Mouse (Mus musculus) myocyte (in vitro differentiated cells): ENCODE data around the gene Slc1a2.

ENCODE experiments used
- CEBPB ChIP-seq: IDR thresholded peaks from 2 replicates; pipeline ENCODE4 v1.6.1; 2011; ENCODE audit warnings: mild to moderate bottlenecking, moderate library complexity; ENCODE audit not compliant: poor library complexity, insufficient read depth, severe bottlenecking
- MAX ChIP-seq: IDR thresholded peaks from one replicate; pipeline ENCODE4 v1.6.1; 2011; ENCODE audit warnings: low read depth, mild to moderate bottlenecking, control low read depth
- MYOG ChIP-seq, 3 experiments: IDR thresholded peaks; one replicate each; pipeline ENCODE4 v1.6.1; 2011; ENCODE audit warnings: control low read depth in 2 of 3, low read depth in 2 of 3, mild to moderate bottlenecking in 2 of 3; ENCODE audit not compliant: insufficient read length in 2 of 3, control insufficient read depth in 1 of 3, insufficient read depth in 1 of 3
- POLR2A ChIP-seq: IDR thresholded peaks from one replicate; pipeline ENCODE4 v1.6.1; 2011; ENCODE audit warnings: low read depth, mild to moderate bottlenecking, control low read depth, moderate library complexity; ENCODE audit not compliant: insufficient read length
- POLR2AphosphoS2 ChIP-seq: IDR thresholded peaks from one replicate; pipeline ENCODE4 v1.6.1; 2011; ENCODE audit warnings: low read depth, control low read depth; ENCODE audit not compliant: insufficient read length
- SRF ChIP-seq: IDR thresholded peaks from one replicate; pipeline ENCODE4 v1.6.1; 2011; ENCODE audit warnings: low read depth; ENCODE audit not compliant: control insufficient read depth, insufficient read length
- TCF12 ChIP-seq: IDR thresholded peaks from one replicate; pipeline ENCODE4 v1.6.1; 2011; ENCODE audit warnings: mild to moderate bottlenecking, control low read depth; ENCODE audit not compliant: poor library complexity, insufficient read depth, severe bottlenecking
- USF1 ChIP-seq: IDR thresholded peaks from one replicate; pipeline ENCODE4 v1.6.1; 2011; ENCODE audit warnings: low read depth, mild to moderate bottlenecking, control low read depth, moderate library complexity

DNA sequence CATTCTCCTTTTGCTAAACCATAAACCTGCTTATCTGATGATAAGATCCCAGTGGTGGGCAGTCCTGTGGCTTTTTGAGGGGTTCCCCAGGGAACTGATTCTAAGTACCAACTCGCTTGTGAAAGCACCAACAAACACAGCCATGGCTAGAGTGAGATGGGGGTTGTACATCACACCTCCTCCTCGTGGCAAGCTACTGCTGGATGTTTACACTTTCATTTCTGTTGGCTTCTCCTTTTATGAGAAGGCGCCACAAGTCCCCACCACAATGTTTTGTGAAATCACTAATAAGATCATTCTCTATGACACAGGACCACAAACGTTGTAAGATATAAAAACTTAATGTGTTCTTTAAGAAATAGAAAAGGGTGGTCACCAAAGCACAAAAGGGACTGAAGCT lies 154.3 kb downstream of the Slc1a2 start:
- TF ChIP-seq SRF (no peak), POLR2A (no peak), POLR2AphosphoS2 (no peak), USF1 (no peak), MYOG (IDR thresholded peaks at IDR 0.05; ENCODE audit: control insufficient read depth in 1 of 3, insufficient read depth in 1 of 3, insufficient read length in 2 of 3, low read depth in 2 of 3) (no peak), CEBPB (no peak), MAX (no peak), TCF12 (no peak)
